Mouse (Mus musculus) ES-Bruce4 (cell line): ENCODE measurements around the gene Klc1. TPM values are rescaled to one million over a fixed set of nuclear protein-coding genes. Genes with fewer than 3 reads are reported as not detected.

ENCODE experiments used
- H3K27ac ChIP-seq: 2 replicates; pipeline ENCODE4 v1.5.1; 2012; ENCODE audit warnings: low read length, inconsistent platforms; ENCODE audit not compliant: insufficient read depth
- H3K27me3 ChIP-seq: 2 replicates; pipeline ENCODE4 v1.6.1; 2012; ENCODE audit warnings: mild to moderate bottlenecking, low read length, inconsistent platforms; ENCODE audit not compliant: control insufficient read depth, poor library complexity, insufficient read depth, severe bottlenecking
- H3K36me3 ChIP-seq: 2 replicates; pipeline ENCODE4 v1.6.1; 2012; ENCODE audit warnings: inconsistent platforms, mild to moderate bottlenecking, low read length, moderate library complexity; ENCODE audit not compliant: control insufficient read depth, poor library complexity, insufficient read depth, severe bottlenecking
- H3K4me1 ChIP-seq: one replicate; pipeline ENCODE4 v1.8.1; 2011; ENCODE audit warnings: low read length; ENCODE audit not compliant: control insufficient read depth, insufficient read depth
- H3K4me3 ChIP-seq: 2 replicates; pipeline ENCODE4 v1.5.1; 2011; ENCODE audit warnings: low read depth, mild to moderate bottlenecking, low read length
- H3K9ac ChIP-seq: 2 replicates; pipeline ENCODE4 v1.6.1; 2012; ENCODE audit warnings: low read depth, mild to moderate bottlenecking, inconsistent platforms; ENCODE audit not compliant: poor library complexity, severe bottlenecking
- H3K9me3 ChIP-seq: replicated peaks from 2 replicates; pipeline ENCODE4 v1.6.1; 2012; ENCODE audit warnings: mild to moderate bottlenecking, low read length, inconsistent platforms; ENCODE audit not compliant: control insufficient read depth, poor library complexity, insufficient read depth, severe bottlenecking
- CTCF ChIP-seq: IDR thresholded peaks from one replicate; pipeline ENCODE4 v1.8.1; 2011; ENCODE audit warnings: low read depth, low read length
- EP300 ChIP-seq: IDR thresholded peaks from 2 replicates; pipeline ENCODE4 v1.6.1; 2011; ENCODE audit warnings: low read depth, low read length; ENCODE audit not compliant: insufficient read depth
- POLR2A ChIP-seq: IDR thresholded peaks from one replicate; pipeline ENCODE4 v1.8.1; 2011; ENCODE audit warnings: low read length; ENCODE audit not compliant: insufficient read depth
- polyA plus RNA-seq: library from polyadenylated mRNA; stranded (reverse); fragments of >200 nt; gene quantifications from 2 replicates; pipeline ENCODE4 v1.2.4, GENCODE M21; 2011; ENCODE audit warnings: low read depth; ENCODE audit not compliant: missing spikeins, insufficient read depth, insufficient read length

The Klc1 gene
- polyA plus RNA-seq, 1 experiment: 92.2 TPM

DNA sequence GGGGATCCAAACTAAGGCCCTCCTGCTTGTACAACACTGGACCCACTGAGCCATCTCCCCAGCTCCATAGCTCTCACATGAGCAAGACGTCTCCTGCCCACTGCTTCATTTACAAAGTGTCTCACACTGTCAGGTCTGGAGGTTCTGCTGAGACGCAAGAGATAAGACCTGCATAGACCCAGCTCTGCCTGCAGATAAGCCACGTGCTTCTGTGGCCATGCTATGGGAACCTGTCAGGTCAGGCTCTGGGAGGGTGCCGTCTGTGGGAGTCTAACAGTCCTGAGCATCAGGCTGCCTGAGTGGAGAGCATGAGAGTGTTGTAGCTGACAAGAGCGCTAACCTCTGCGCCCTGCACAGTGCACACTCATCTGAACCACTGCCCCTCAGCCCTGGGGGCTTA, 28.4 kb downstream of the Klc1 start:
- Histone ChIP-seq H3K4me3 (no peak overlapping the region), H3K4me1 (peaks cover 4% of the 10 kb centered on the region), H3K9ac (no peak overlapping the region), H3K27me3 (no peaks in the 10 kb centered on the region), H3K27ac (no peak overlapping the region), H3K36me3 (peaks cover 6% of the 10 kb centered on the region; the same call in 1 of the 2 replicates), H3K9me3 (no peaks in the 10 kb centered on the region)
- TF ChIP-seq EP300: no peak
- no peak for TF ChIP-seq CTCF
- no peak for TF ChIP-seq POLR2A

DNA sequence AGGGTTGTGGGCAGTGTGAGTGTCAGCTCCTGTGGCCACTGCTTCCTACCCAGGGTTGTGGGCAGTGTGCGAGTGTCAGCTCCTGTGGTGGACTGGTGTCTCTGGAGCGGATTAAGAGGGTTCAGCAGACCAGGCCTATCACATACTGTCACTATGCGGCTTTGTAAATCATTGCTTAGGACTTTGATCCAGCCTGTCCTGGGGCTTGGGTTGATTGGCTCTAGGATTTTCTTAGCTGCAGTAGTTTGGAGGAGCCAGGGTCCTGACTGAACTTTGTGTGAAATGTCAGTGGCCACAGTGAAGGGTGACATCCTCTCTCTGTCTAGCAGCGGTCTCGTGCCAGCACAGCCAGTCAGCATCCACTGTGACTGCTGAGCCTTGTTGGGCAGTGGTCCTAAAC, 31.4 kb downstream of the Klc1 start:
- no peaks in the 10 kb centered on the region for H3K27me3 ChIP-seq
- H3K9me3 ChIP-seq: no peaks in the 10 kb centered on the region
- no peak overlapping the region for H3K27ac ChIP-seq
- H3K4me3 ChIP-seq: no peak overlapping the region
- peaks cover 3% of the 10 kb centered on the region; the same call in 1 of the 2 replicates for H3K36me3 ChIP-seq
- H3K4me1 ChIP-seq: peaks cover 2% of the 10 kb centered on the region
- TF ChIP-seq POLR2A (no peak), EP300 (no peak), CTCF (no peak)
- H3K9ac ChIP-seq: no peak overlapping the region

DNA sequence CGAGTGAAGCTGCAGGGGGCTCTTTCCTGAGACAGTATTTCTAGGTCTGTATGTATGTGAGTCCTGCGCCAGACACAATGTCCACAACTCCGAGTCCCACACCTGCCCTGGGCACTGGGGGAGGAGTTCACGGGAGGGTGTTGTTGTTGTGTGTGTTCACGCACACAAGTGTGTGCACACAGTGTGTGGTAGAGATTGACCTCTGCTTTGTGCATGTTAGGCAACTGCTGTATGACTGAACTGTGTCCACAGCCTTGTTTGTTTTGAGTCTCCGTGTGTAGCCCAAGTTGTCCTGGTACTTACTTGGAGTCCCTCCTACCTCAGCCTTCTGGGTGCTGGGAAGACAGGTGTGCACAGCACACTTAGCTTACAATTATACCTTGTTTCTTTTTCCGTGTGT, 32.0 kb downstream of the Klc1 start:
- no peaks in the 10 kb centered on the region for H3K9me3 ChIP-seq
- no peak overlapping the region for H3K4me3 ChIP-seq
- H3K4me1 ChIP-seq: no peaks in the 10 kb centered on the region
- no peaks in the 10 kb centered on the region for H3K27me3 ChIP-seq
- peaks cover 3% of the 10 kb centered on the region; the same call in 1 of the 2 replicates for H3K36me3 ChIP-seq
- TF ChIP-seq CTCF (no peak), POLR2A (no peak), EP300 (no peak)
- H3K27ac ChIP-seq: no peak overlapping the region
- no peak overlapping the region for H3K9ac ChIP-seq

DNA sequence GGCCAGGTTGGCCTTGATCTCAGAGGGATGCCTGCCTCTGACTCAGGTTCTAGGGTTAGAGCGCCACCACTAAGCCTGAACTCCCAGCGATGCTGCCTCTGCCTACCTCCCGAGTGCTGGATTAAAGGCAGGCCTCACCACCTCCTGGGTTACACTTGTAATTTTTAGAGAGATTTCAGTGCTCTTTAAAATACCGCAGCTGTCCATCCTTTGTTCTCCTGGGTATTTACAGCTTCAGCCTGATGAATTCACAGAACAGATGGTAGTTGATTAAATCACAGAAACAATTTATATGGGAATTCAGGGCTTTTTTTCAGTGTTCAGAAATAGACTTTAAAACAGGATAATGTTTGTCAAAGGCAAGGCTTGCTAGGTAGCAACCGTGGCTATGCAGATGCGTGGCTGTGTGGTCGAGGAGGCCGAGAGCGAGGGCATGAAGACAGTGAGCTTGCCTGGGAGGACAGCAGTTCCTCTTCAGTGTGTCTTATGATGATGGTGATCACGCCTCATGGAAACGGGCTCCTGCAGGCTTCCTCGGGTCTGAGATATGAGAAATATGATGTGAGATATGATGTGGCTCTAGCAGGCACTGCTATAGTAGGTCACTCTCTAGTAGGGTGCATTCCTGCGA, 32.9 kb downstream of the Klc1 start:
- Histone ChIP-seq H3K9me3 (no peaks in the 10 kb centered on the region), H3K4me3 (no peak overlapping the region), H3K4me1 (no peaks in the 10 kb centered on the region), H3K27me3 (no peaks in the 10 kb centered on the region), H3K27ac (no peak overlapping the region), H3K36me3 (0 out of 2 replicates have a peak, but pooled peaks cover 2% of the 10 kb centered on the region), H3K9ac (no peak overlapping the region)
- no peak for TF ChIP-seq EP300
- TF ChIP-seq POLR2A: no peak
- TF ChIP-seq CTCF: no peak

DNA sequence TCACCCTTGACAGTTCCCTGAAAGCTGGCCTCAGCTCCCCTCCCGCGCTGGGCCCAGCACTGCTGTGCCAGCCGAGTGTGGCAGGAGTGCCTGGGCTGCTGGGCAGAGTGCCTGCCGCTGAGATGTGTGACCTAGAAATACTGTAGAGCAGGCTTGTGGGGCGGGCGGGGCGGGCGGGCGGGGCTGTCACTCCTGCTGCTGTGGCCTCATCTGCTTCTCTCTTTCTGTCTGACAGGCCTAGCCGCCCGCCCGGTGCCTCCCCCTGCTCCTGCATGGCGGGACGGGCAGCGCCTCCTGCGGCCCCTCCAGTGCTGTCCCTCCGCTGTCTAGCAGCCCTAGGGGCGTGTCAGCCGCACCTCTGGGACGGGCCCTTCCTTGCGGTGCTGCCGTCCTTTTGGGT, 35.5 kb downstream of the Klc1 start:
- peak overlapping the region; percentile 19; the same call in 1 of the 2 replicates for H3K4me3 ChIP-seq
- no peaks in the 10 kb centered on the region for H3K4me1 ChIP-seq
- H3K27me3 ChIP-seq: no peaks in the 10 kb centered on the region
- no peaks in the 10 kb centered on the region for H3K36me3 ChIP-seq
- no peaks in the 10 kb centered on the region for H3K9me3 ChIP-seq
- H3K9ac ChIP-seq: no peak overlapping the region
- no peak overlapping the region for H3K27ac ChIP-seq
- TF ChIP-seq POLR2A: no peak
- no peak for TF ChIP-seq EP300

DNA sequence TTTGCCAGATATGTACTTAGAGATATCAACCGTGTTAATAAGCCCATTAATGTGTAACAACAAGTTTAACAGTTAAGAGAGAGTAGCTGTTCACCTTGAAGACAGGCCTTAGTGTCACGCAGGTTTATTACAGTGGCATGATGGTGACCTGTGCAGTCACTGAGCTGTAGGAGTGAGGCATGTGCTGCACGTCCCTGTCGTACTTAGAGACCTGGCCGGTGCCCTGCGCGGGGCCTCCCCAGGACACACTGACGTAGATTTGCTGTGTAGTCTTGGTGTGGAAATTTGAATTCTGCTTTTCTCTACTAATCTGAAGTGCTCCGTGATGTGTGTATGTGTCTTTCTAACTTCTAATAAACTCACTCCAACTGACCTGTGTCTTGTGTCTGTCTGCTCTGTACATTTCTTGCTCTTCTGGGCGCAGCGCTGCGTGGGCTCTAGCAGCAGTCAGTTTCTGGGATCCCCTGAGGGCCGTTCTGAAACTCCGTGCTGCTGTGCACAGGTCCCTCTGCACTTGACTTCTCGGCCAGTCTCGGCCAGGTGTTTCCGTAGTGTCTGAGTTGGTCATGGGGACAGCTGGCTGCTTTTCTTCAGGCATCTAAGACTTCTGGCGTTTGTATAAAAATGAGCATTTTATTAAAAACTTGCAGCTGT, 36.0 kb downstream of the Klc1 start:
- H3K9ac ChIP-seq: no peak overlapping the region
- H3K27ac ChIP-seq: no peak overlapping the region
- no peaks in the 10 kb centered on the region for H3K9me3 ChIP-seq
- H3K4me3 ChIP-seq: no peak overlapping the region
- H3K36me3 ChIP-seq: no peaks in the 10 kb centered on the region
- no peaks in the 10 kb centered on the region for H3K27me3 ChIP-seq
- TF ChIP-seq CTCF (no peak), POLR2A (no peak), EP300 (no peak)
- H3K4me1 ChIP-seq: no peaks in the 10 kb centered on the region
